Mouse (Mus musculus) embryonic facial prominence, embryonic 12.5 days (tissue): ENCODE results near the gene Mamstr. TPM values are rescaled to one million over a fixed set of nuclear protein-coding genes. Genes with fewer than 3 reads are reported as not detected.

Experiments used
- ATAC-seq: fragments of 200-750 bp; cut with Nextera tagmentation; 2 replicates; pipeline ENCODE4 v1.8.0; 2017; ENCODE audit not compliant: insufficient number of reproducible peaks, insufficient read depth, low FRiP score, low TSS enrichment
- H3K27ac ChIP-seq: fragments of 300-500 bp; sonication (generic); 2 replicates; pipeline ENCODE4 v1.5.1; 2016; ENCODE audit warnings: mild to moderate bottlenecking
- H3K27me3 ChIP-seq: fragments of 300-500 bp; sonication (generic); 2 replicates; pipeline ENCODE4 v1.6.1; 2016; ENCODE audit warnings: mild to moderate bottlenecking, moderate library complexity
- H3K36me3 ChIP-seq: fragments of 300-500 bp; sonication (generic); 2 replicates; pipeline ENCODE4 v1.6.1; 2016; ENCODE audit warnings: mild to moderate bottlenecking
- H3K4me1 ChIP-seq: fragments of 300-500 bp; sonication (generic); 2 replicates; pipeline ENCODE4 v1.6.1; 2016
- H3K4me2 ChIP-seq: fragments of 300-500 bp; sonication (generic); replicated peaks from 2 replicates; pipeline ENCODE4 v1.6.1; 2016; ENCODE audit warnings: mild to moderate bottlenecking, moderate library complexity
- H3K4me3 ChIP-seq: fragments of 300-500 bp; sonication (generic); 2 replicates; pipeline ENCODE4 v1.5.1; 2016; ENCODE audit warnings: mild to moderate bottlenecking
- H3K9ac ChIP-seq: fragments of 300-500 bp; sonication (generic); 2 replicates; pipeline ENCODE4 v1.6.1; 2016; ENCODE audit warnings: mild to moderate bottlenecking, moderate library complexity
- H3K9me3 ChIP-seq: fragments of 300-500 bp; sonication (generic); 2 replicates; pipeline ENCODE4 v1.6.1; 2016; ENCODE audit warnings: mild to moderate bottlenecking, moderate library complexity
- WGBS: fragments of 180-500 bp; shearing (Covaris S2); methylation state at CpG from one replicate; pipeline ENCODE4 v1.1.7; 2016; 5-methylcytosine and 5-hydroxymethylcytosine counted together
- polyA plus RNA-seq: library from polyadenylated mRNA; unstranded; fragments of >200 nt; fragmentation: Nextera tagmentation; extraction: Ambion mirVana; gene quantifications from 2 replicates; pipeline ENCODE4 v1.2.1, GENCODE M21; 2016

The Mamstr gene
- polyA plus RNA-seq, 1 experiment from 2014 or later: 5.4 TPM

DNA sequence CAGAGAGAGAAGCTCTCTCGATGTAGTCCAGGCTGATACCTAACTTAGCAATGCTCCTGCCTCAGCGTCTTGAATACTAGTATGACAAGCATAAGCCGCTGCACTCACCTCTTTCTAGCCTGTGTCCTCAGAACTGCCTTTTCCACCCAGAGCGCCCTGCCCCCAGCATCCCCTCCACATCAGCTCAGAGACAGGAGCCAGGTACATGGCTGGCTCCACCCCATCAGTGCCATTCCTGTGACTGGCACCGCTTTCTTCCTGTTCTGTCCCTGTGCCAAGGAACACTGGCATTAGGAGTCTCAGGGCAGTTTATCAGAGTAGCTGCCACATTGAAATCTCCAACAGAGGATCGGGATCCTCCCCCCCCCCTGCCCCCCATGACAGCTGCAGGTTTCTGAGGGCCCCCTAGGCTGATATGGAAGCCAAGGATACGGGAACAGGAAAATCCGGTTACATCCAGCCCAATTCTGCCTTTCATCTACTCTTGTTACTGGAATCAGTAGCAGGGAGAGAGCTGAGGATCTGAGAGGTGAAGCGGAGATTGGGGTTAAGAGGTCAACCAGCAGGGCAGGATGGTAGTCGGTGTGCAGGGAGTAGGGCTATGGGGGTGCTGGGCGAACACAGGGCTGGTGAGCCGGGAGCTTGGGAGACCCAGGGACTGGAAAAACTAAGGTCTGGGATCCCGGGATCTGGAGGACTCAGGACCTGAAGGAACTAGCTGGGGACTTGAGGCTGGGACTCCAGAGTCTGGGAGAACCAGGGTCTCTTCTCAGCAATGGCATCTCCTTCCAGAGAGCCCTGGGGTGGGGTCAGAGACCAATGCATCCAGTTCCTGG, 25.7 kb downstream of the Mamstr start:
- H3K9ac ChIP-seq: no peak overlapping the region
- no peak for ATAC-seq
- 46% methylated on average over 13 of the region's 13 CpGs for WGBS
- H3K27ac ChIP-seq: no peak overlapping the region
- H3K36me3 ChIP-seq: no peaks in the 10 kb centered on the region
- no peaks in the 10 kb centered on the region for H3K27me3 ChIP-seq
- no peaks in the 10 kb centered on the region for H3K9me3 ChIP-seq
- peaks cover 13% of the 10 kb centered on the region for H3K4me1 ChIP-seq
- H3K4me2 ChIP-seq: no peak overlapping the region
- H3K4me3 ChIP-seq: no peak overlapping the region

DNA sequence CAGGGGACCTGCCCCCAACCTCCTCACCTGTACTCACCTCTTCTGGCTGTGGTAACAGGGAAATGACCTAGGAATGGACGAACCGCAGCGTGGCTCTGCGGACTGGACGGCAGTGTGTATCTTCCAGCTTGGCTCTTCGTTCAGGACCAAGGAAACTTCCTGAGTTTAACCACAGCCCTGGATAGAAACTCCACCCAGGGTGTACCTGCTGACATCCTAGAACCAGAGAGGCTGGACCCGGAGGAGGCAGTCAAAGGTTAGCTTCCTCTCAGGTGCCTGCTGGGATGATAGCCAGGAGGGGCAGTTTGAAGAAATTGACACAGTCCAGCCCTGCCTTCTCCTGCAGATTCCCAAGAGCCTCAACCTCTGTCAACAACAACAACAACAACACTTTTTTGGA, 26.4 kb downstream of the Mamstr start, which contains the start of gene Fut2:
Gene Fut2 (minus strand): TSS at position 234 of the 400 bp plus-strand sequence.
- H3K9me3 ChIP-seq: no peaks in the 10 kb centered on the region
- no peak within 1 kb of the TSS for H3K27ac ChIP-seq
- 80% methylated on average over 7 of the region's 7 CpGs for WGBS
- H3K36me3 ChIP-seq: no peaks in the 10 kb centered on the region
- no peaks in the 10 kb centered on the region for H3K27me3 ChIP-seq
- no peak for ATAC-seq
- no peak within 1 kb of the TSS for H3K9ac ChIP-seq
- no peak within 1 kb of the TSS for H3K4me2 ChIP-seq
- H3K4me1 ChIP-seq: peaks cover 13% of the 10 kb centered on the region
- no peak within 1 kb of the TSS for H3K4me3 ChIP-seq

DNA sequence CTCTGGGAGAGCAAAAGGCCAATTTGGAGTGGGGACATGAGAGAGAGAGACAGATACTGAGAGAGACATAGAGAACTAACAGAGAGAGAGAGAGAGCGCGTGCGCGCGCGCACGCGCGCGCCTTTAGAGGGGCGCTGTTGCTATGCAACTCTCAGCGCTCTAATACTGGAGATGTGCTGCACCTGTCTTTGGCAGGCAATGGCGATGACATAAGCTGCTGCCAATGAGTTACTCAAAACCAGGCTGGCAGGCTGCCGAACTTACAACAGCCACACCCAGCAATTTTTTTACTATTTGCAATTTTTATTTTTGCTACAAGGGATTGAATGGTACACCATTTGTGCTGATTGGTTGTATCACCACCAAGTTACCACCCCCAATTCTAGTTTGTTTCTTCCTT, 28.0 kb downstream of the Mamstr start:
- WGBS: 67% methylated on average over 14 of the region's 14 CpGs
- H3K4me3 ChIP-seq: no peak overlapping the region
- H3K4me2 ChIP-seq: no peak overlapping the region
- no peaks in the 10 kb centered on the region for H3K9me3 ChIP-seq
- ATAC-seq: no peak
- peaks cover 13% of the 10 kb centered on the region for H3K4me1 ChIP-seq
- H3K27me3 ChIP-seq: no peaks in the 10 kb centered on the region
- H3K36me3 ChIP-seq: no peaks in the 10 kb centered on the region
- H3K9ac ChIP-seq: no peak overlapping the region
- H3K27ac ChIP-seq: no peak overlapping the region

DNA sequence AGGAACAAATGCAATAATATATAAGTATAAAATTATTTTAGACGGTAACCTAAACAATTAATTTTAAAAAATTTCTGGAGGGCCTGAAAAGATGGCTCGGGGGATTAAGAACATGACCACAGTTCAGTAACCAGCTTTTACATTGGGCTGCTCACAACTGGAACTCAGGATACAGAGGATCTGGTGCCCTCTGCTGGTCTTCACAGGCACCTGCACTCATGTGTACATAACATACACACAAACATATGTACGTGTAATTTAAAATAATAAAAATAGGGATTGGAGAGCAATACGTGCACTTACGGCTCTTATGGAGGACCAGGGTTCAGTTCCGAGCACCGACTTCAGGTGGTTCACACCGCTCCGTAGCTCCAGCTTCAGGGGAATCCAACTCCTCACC, 29.1 kb downstream of the Mamstr start:
- no peaks in the 10 kb centered on the region for H3K27me3 ChIP-seq
- no peak for ATAC-seq
- no peaks in the 10 kb centered on the region for H3K36me3 ChIP-seq
- no peak overlapping the region for H3K4me3 ChIP-seq
- no peak overlapping the region for H3K27ac ChIP-seq
- H3K9ac ChIP-seq: no peak overlapping the region
- no peak overlapping the region for H3K4me2 ChIP-seq
- H3K9me3 ChIP-seq: no peaks in the 10 kb centered on the region
- 97% methylated on average over 9 of the region's 9 CpGs for WGBS
- peaks cover 13% of the 10 kb centered on the region for H3K4me1 ChIP-seq

DNA sequence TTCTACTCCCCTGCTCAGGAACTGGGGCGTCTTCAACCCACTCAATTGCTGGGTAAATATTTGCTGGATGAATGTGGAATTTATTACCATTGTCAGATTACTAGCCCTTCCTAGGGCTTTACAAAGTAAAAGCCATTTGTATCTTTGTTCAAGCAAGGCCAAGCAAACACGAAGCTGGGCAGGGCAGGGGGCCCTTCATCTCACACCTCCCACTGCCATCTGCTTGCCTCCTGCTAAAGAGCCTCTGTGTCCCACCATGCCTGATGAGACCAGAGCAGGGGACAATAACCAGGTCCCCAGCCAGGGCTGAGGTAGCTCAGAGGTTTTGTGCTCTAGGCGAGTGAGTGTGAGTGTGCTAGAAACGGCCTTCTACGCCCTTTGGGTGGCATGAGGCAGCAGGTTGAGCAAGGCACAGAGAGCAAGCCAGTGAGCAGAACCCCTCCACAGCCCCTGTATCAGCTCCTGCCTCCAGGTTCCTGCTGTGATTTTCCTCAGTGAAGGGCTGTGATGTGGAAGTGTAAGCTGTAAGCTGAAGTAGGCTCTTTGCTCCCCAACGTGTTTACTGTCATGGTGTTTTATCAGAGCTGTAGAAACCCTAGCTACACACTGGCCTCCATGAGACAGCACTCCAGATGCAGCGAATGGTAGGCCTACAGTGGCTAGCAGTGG, 38.0 kb downstream of the Mamstr start:
- Histone ChIP-seq H3K27me3 (0 out of 2 replicates have a peak, but pooled peaks cover 2% of the 10 kb centered on the region), H3K4me2 (no peak overlapping the region), H3K4me1 (no peaks in the 10 kb centered on the region), H3K36me3 (no peaks in the 10 kb centered on the region), H3K4me3 (no peak overlapping the region), H3K9ac (no peak overlapping the region), H3K9me3 (no peaks in the 10 kb centered on the region), H3K27ac (no peak overlapping the region)
- 77% methylated on average over 7 of the region's 7 CpGs for WGBS
- no peak for ATAC-seq

DNA sequence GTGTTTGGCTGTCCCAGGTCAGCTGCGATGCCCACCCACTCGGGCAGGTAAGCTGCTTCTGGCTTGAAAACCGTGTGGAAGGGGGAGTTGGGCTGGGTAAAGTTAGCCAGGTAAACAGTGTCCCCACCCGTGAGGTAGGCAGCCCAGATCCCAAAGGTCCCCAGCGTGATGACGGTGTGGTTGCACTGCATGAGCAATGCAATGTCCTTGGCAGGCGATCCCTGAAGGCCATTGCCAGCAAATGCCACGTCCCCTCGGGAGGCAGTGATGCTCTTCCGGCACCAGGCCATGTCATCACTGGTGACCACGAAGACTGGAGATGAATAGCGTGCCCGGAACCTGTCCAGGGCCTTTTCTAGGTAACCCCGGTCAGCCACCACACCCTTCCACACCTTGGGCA, 38.7 kb downstream of the Mamstr start:
- 91% methylated on average over 14 of the region's 14 CpGs for WGBS
- Histone ChIP-seq H3K27me3 (0 out of 2 replicates have a peak, but pooled peaks cover 2% of the 10 kb centered on the region), H3K36me3 (no peaks in the 10 kb centered on the region), H3K27ac (no peak overlapping the region), H3K4me1 (no peaks in the 10 kb centered on the region; the same call in 1 of the 2 replicates), H3K9me3 (no peaks in the 10 kb centered on the region), H3K4me3 (no peak overlapping the region), H3K9ac (no peak overlapping the region), H3K4me2 (no peak overlapping the region)
- no peak for ATAC-seq

DNA sequence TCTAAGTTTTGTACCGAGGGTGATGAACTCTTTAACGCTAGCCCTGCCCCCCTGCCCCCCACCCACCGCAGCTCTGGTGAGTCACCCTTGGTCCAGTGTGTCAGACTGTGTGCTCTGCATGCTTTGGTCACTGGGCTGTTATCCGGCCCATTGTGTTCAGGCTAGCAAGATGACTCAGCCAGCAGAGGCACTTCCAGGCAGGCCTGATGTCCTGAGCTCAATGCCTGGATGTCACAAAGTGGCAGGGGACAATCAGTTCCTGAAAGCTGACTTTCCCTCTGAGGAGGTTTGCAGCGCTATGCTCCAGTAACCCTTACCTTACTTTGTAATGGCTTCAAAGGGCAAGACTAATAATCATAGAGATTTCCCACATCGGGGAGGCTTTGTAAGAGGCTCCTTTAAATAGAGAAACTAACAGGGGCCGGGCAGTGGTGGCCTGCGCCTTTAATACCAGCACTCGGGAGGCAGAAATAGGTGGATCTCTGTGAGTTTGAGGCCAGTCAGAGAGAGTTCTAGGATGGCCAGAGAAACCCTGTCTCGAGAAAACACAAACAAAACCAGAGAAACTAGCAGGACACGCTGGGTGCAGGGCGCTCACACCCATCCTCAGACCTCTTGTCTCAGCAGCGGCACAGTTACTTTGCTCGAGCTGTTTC, 40.3 kb downstream of the Mamstr start:
- WGBS: 74% methylated on average over 14 of the region's 14 CpGs
- Histone ChIP-seq H3K27ac (no peak overlapping the region), H3K4me2 (no peak overlapping the region), H3K27me3 (0 out of 2 replicates have a peak, but pooled peaks cover 5% of the 10 kb centered on the region), H3K36me3 (no peaks in the 10 kb centered on the region), H3K9me3 (no peaks in the 10 kb centered on the region), H3K9ac (no peak overlapping the region), H3K4me3 (no peak overlapping the region), H3K4me1 (peaks cover 7% of the 10 kb centered on the region)
- no peak for ATAC-seq

DNA sequence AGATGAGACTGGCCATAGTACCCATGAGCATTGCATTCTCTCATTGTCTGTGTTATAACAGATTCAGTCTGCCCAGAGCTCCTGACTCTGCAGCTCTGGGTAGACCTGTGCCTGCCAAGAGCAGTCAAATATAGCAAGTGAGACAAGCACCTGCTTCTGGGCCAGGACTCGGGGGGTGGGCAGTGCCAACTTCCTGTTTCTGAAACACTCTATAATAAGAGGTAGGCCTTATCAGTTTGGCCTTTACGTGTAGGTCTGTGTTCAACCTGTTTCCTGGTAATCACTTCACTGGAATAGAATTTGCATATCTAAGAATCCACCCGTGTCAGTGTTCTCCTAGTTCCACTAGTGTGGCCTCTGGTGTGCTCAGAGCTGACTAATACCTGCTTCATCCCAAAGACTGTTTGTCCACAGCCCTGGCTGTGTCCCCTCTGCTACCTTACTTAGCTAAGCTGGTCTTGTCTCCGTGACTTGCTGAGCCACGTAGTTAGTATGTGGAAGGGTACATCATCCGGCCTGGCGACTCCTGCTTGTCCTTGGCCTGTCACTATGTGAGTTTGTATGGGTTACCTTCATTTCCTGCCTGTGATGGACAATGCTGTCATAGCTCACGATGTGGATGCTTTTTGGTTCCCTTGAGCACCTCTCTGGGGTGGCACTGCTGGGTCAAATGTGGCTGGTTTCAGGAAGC, 41.4 kb downstream of the Mamstr start:
- no peak for ATAC-seq
- H3K4me3 ChIP-seq: no peak overlapping the region
- H3K27ac ChIP-seq: no peak overlapping the region
- H3K4me1 ChIP-seq: peaks cover 18% of the 10 kb centered on the region
- no peak overlapping the region for H3K4me2 ChIP-seq
- 0 out of 2 replicates have a peak, but pooled peaks cover 5% of the 10 kb centered on the region for H3K27me3 ChIP-seq
- H3K36me3 ChIP-seq: no peaks in the 10 kb centered on the region
- H3K9ac ChIP-seq: no peak overlapping the region
- WGBS: 82% methylated on average over 8 of the region's 8 CpGs
- H3K9me3 ChIP-seq: no peaks in the 10 kb centered on the region

DNA sequence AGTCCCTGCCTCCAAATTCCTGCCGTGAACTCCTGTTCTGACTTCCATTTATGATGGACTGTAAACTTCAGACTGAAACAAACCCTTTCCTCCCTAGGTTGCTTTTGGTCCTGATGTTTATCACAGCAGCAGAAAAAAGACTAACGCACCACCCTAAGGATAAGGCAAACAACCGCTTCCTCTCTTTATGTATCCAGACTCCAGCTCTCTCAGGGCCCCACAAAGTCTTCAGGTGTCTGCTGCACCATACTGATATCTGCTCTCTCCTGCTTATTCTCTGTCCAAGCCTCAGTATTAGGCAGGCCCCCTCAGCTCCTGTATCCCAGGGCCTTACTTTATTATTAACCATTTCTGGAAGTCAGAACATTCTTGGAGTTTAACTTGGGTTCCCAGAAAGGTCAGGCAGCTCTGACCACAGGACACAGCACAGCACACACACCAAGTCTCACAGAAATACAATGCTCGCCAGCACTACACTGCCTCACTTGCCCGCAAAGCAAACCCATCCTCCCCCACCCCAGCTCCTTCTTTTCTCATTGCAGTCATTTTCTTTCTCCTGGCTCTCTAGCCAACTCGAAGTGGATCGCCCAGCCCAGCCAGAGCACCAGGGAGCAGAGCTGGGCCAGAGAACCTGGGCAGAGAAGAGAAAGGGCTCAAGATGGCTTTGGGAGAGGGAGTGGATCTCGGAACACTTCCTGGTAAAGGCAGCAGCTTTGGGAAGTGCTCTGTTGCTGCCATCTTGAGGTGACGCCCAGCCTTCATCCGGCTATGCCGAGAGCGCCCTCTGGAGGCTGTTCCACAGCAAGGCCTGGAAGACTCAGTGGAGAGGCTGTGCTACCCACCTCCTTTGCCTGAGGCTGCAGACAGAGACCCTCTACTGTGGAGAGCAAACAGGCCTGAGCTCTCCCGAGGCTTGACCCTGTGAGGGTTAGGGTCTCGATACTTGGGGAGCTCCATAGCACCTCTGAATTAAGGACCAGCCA, 42.7 kb downstream of the Mamstr start:
- Histone ChIP-seq H3K4me2 (peak overlapping the region; percentile 33), H3K27me3 (0 out of 2 replicates have a peak, but pooled peaks cover 9% of the 10 kb centered on the region), H3K4me3 (no peak overlapping the region), H3K9ac (no peak overlapping the region), H3K36me3 (no peaks in the 10 kb centered on the region), H3K4me1 (peaks cover 26% of the 10 kb centered on the region), H3K27ac (no peak overlapping the region), H3K9me3 (no peaks in the 10 kb centered on the region)
- WGBS: 31% methylated on average over 14 of the region's 14 CpGs
- ATAC-seq: peak; percentile 14; the same call in 1 of the 2 replicates

DNA sequence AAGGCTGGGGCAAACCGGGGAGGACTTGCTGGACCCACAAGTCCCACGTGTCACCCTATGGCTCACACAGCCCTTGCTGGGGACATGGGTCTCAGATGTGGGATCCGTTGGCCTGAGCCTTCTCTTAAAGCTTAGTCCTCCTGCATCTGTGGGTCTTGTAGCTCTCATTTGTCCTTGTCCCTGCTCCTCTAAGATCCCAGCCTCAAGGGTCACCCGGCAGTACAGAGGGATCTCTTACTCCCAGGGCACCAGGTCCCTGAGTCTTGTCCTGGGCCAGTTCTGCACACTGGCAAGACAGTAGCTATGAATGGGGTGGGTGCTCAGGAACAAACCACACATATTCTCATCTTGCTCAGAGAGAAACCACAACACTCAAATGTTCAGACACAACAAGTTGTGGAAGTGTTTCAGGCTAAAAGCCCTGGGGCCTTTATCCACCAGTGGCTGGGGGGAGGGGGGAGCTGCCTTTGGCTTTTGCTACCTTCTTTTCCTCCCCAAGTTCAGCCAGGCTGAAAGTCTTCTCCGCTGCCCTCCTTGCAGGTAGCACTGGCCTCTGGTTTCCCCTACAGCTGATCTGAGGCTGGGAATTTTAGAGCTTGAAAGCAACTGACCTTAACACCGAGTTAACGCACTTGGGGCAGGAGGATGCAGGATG, 43.7 kb downstream of the Mamstr start, which contains the start of gene Ntn5:
Gene Ntn5 (plus strand): TSS at position 627 of the 655 bp plus-strand sequence.
- peak within 1 kb of the TSS; percentile 80; the same call in 1 of the 2 replicates for H3K27ac ChIP-seq
- no peaks in the 10 kb centered on the region for H3K36me3 ChIP-seq
- peaks cover 26% of the 10 kb centered on the region for H3K4me1 ChIP-seq
- no peak for ATAC-seq
- no peaks in the 10 kb centered on the region for H3K9me3 ChIP-seq
- no peak within 1 kb of the TSS for H3K4me3 ChIP-seq
- 0 out of 2 replicates have a peak, but pooled peaks cover 6% of the 10 kb centered on the region for H3K27me3 ChIP-seq
- H3K9ac ChIP-seq: no peak within 1 kb of the TSS
- H3K4me2 ChIP-seq: peak within 1 kb of the TSS; percentile 23; the same call in 1 of the 2 replicates
- 70% methylated on average over 7 of the region's 7 CpGs for WGBS
